Mouse (Mus musculus) lung, embryonic 16.5 days (tissue): ENCODE data around the gene Micall2. TPM values are rescaled to one million over a fixed set of nuclear protein-coding genes. Genes with fewer than 3 reads are reported as not detected.

Experiments
- ATAC-seq: fragments of 200-750 bp; cut with Nextera tagmentation; 2 replicates; pipeline ENCODE4 v1.8.0; 2017; ENCODE audit warnings: low read depth, mild to moderate bottlenecking, moderate library complexity
- H3K27ac ChIP-seq: fragments of 300-500 bp; sonication (generic); 2 replicates; pipeline ENCODE4 v1.5.1; 2014; ENCODE audit warnings: mild to moderate bottlenecking, control low read depth, low read length
- H3K27me3 ChIP-seq: fragments of 300-500 bp; sonication (generic); 2 replicates; pipeline ENCODE4 v1.6.1; 2014; ENCODE audit warnings: low read depth, low read length, mixed read lengths; ENCODE audit not compliant: control insufficient read depth, insufficient read depth
- H3K36me3 ChIP-seq: fragments of 300-500 bp; sonication (generic); 2 replicates; pipeline ENCODE4 v1.6.1; 2014; ENCODE audit warnings: low read length; ENCODE audit not compliant: control insufficient read depth, insufficient read depth
- H3K4me1 ChIP-seq: fragments of 300-500 bp; sonication (generic); replicated peaks from 2 replicates; pipeline ENCODE4 v1.6.1; 2014; ENCODE audit warnings: low read length, mixed read lengths; ENCODE audit not compliant: control insufficient read depth, insufficient read depth
- H3K4me2 ChIP-seq: fragments of 300-500 bp; sonication (generic); 2 replicates; pipeline ENCODE4 v1.6.1; 2014; ENCODE audit warnings: low read depth, low read length, control low read depth
- H3K4me3 ChIP-seq: fragments of 300-500 bp; sonication (generic); 2 replicates; pipeline ENCODE4 v1.5.1; 2014; ENCODE audit warnings: mild to moderate bottlenecking, low read length, control low read depth
- H3K9ac ChIP-seq: fragments of 300-500 bp; sonication (generic); 2 replicates; pipeline ENCODE4 v1.6.1; 2014; ENCODE audit warnings: low read length, control low read depth
- H3K9me3 ChIP-seq: fragments of 300-500 bp; sonication (generic); 2 replicates; pipeline ENCODE4 v1.6.1; 2016; ENCODE audit warnings: low read length; ENCODE audit not compliant: control insufficient read depth
- WGBS: fragments of 180-500 bp; shearing (Covaris S2); extraction: QIAGEN DNeasy Blood & Tissue Kit; methylation state at CpG from one replicate; pipeline ENCODE4 v1.1.7; 2014; 5-methylcytosine and 5-hydroxymethylcytosine counted together
- polyA plus RNA-seq: library from polyadenylated mRNA; unstranded; fragments of >200 nt; fragmentation: Nextera tagmentation; extraction: Ambion mirVana; gene quantifications from 2 replicates; pipeline ENCODE4 v1.2.1, GENCODE M21; 2015

Gene Micall2
- polyA plus RNA-seq, 1 experiment from 2014 or later: 4.0 TPM

DNA sequence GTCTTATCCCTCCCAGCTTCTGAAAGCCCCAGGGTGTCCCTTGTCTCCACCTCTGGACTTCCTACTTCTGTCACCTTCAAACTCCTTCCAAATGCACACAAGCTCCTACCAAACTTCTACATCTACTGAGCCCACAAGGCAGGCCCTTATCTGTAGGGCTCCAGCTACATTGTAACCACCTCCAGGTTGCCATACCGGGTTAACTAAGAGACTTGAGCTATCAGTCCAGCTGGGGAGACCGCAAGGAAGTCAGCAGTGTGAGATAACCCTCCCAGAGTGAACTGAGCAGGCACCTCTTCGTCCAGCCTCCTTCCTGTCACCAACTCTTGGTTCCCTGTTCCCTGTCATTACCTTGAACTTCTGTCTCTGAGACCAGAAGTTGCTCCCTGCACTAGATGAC is 2.1 kb downstream of the Micall2 start:
- no peaks in the 10 kb centered on the region for H3K27me3 ChIP-seq
- 52% methylated on average over 3 of the region's 3 CpGs for WGBS
- no peaks in the 10 kb centered on the region for H3K9me3 ChIP-seq
- no peaks in the 10 kb centered on the region for H3K36me3 ChIP-seq
- no peak overlapping the region for H3K4me3 ChIP-seq
- peak overlapping the region; percentile 15; the same call in 1 of the 2 replicates for H3K27ac ChIP-seq
- ATAC-seq: no peak
- no peak overlapping the region for H3K9ac ChIP-seq
- H3K4me1 ChIP-seq: peaks cover 40% of the 10 kb centered on the region
- H3K4me2 ChIP-seq: no peak overlapping the region

DNA sequence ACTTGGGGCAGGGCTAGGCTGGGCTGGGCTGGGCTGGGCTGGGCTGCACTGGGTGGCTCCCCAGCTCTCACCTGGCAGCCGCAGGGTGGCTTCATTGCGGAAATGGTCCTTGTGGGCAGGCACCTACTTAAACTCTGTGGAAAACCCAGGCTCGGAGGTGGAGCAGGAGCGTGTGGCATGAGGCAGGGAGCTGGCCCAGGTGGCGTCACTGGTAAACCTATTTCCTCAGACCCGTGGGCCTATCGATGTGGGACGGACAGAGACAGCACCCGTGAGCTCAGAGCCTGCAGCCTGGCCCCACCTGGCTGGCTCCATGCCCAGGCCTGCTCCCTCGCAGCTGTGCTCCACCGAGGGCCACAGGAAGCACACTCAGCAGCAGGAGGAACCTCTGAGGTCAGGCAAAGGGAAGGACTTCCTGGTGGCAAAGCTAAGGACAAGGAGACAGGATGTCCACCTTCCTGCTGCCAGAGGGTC is 3.5 kb downstream of the Micall2 start:
- ATAC-seq: peak; percentile 41
- peaks cover 40% of the 10 kb centered on the region for H3K4me1 ChIP-seq
- peak overlapping the region; percentile 37 for H3K4me2 ChIP-seq
- H3K9me3 ChIP-seq: no peaks in the 10 kb centered on the region
- H3K27me3 ChIP-seq: no peaks in the 10 kb centered on the region
- WGBS: 44% methylated on average over 11 of the region's 11 CpGs
- no peak overlapping the region for H3K4me3 ChIP-seq
- H3K27ac ChIP-seq: peak overlapping the region; percentile 71
- no peaks in the 10 kb centered on the region for H3K36me3 ChIP-seq
- peak overlapping the region; percentile 36; the same call in 1 of the 2 replicates for H3K9ac ChIP-seq

DNA sequence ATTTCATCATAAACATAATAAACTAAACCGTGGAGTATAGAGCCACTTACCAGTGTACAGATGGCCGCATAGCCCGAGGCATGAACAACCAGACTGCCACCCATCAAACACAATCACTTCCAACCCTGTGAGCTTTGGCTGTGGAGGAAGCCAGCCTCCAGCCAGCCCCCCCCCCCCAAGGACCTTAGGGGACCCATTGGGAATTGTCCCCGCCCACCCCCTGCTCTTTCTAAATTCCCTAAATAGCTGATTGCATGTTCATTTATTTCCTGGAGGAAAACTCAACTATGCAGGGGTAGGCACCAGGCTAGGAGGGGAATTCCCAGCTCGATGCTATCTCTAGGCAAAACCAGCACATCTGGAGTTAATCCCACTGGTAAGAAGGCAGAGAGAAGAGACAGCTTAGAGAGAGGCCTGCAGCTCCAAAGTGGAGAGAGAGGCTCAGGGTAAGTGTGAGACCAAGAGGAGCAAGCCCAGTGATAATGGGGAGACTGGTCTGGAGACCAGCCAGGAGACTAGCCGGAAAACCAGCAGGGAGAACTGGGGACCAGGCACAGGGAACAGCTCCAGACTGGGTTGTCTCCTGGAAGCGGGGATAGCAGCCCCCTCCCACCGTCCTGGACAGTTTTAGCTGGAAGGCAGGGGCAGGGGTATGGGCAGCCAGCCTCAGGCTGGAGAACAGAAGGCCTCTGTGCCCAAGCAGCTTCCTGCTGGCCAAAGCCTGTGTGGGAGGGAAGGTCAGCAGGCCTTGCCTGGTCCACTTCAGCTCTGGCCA is 5.2 kb downstream of the Micall2 start:
- Histone ChIP-seq H3K36me3 (no peaks in the 10 kb centered on the region), H3K27ac (0 out of 2 replicates have a peak overlapping the region, but pooled peaks have one; percentile 9), H3K4me3 (no peak overlapping the region), H3K9ac (peak overlapping the region; percentile 1; the same call in 1 of the 2 replicates), H3K9me3 (no peaks in the 10 kb centered on the region), H3K4me2 (no peak overlapping the region), H3K4me1 (peaks cover 35% of the 10 kb centered on the region), H3K27me3 (no peaks in the 10 kb centered on the region)
- peak; percentile 27; the same call in 1 of the 2 replicates for ATAC-seq
- 39% methylated on average over 8 of the region's 8 CpGs for WGBS

DNA sequence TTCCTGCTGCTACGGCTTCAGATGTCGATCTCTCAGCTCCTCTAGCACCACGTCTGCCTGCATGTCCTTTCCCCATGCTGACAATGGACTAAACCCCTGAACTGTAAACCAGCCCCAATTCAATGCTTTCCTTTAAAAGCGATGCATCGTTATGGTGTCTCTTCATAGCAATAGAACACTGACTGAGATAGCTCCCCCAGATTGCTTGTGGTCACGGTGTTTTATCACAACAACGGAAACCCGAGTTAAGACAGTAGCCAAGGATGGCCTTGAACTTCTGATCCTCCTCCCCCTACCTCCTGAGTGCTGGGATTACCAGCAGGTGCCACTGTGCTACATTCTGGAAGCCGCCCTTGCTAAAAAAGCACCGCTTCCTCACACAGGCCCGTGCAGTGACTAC is 8.9 kb downstream of the Micall2 start:
- peaks cover 19% of the 10 kb centered on the region for H3K4me1 ChIP-seq
- H3K27ac ChIP-seq: no peak overlapping the region
- no peak overlapping the region for H3K4me2 ChIP-seq
- no peaks in the 10 kb centered on the region for H3K27me3 ChIP-seq
- H3K9me3 ChIP-seq: no peaks in the 10 kb centered on the region
- WGBS: 85% methylated on average over 11 of the region's 11 CpGs
- ATAC-seq: no peak
- no peaks in the 10 kb centered on the region for H3K36me3 ChIP-seq
- no peak overlapping the region for H3K4me3 ChIP-seq
- no peak overlapping the region for H3K9ac ChIP-seq

DNA sequence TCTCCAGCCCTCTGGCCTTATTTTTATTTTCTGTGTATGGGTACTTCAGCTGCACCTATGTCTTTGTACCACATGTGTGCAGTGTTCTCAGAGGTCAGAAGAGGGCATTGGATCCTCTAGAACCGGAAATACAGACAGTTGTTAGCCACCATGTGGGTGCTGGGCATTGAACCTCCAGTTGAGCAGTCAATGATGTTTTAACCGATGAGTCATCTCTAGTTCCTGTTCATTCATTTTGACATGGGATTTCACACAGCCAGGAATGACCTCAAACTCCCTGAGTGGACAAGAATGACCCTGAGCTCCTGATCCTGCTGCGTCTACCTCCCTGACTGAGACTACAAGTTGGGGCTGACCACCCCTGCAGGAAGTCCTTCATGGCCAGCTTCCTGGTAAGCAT is 9.9 kb downstream of the Micall2 start:
- no peaks in the 10 kb centered on the region for H3K9me3 ChIP-seq
- no peak for ATAC-seq
- WGBS: 77% methylated on average over 3 of the region's 3 CpGs

DNA sequence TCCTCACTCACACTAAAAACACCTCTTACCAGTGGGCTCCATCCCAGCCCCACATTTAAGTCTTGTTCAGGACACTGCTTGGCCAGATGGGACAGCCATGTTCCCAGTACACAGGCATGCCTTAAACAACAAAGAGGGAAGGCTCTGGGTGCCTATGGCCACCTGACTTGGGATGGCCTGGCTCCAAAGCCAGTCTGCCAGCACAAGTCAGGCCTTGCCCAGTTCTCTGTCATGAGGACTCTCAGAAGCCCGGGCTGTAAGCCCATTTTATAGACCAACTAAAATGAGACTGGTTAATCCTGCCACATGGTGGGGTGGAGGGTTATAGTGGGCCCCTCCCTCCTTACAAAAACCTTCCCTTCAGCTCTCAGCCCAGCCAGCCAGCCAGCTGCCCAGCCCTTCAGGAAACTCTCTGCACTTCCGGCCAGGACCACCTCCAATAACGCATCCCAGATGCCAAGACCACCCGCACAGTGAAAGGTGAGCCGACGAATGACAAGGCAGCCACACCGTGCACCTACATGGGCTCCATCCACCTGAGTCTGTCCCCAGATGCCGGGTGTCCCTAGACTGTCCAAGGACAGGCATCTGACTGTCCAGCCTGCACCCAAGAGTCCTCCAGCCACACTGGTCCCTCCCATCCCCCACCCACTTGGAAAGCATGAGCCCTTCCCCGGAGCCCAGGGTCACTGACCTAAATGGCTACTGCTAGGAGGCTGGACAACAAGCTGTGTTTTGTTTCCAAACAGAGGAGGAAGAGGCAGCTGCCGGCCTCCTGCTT is 11.6 kb downstream of the Micall2 start:
- WGBS: 31% methylated on average over 10 of the region's 10 CpGs
- H3K9me3 ChIP-seq: no peaks in the 10 kb centered on the region
- ATAC-seq: peak; percentile 50; the same call in 1 of the 2 replicates
- no peak overlapping the region for H3K4me3 ChIP-seq
- H3K27me3 ChIP-seq: no peaks in the 10 kb centered on the region
- peaks cover 7% of the 10 kb centered on the region for H3K4me1 ChIP-seq
- H3K27ac ChIP-seq: no peak overlapping the region
- no peak overlapping the region for H3K4me2 ChIP-seq
- no peaks in the 10 kb centered on the region for H3K36me3 ChIP-seq
- H3K9ac ChIP-seq: peak overlapping the region; percentile 32; the same call in 1 of the 2 replicates

More for the DNA sequence above, 9.9 kb downstream of the Micall2 start:
- no peaks in the 10 kb centered on the region for H3K36me3 ChIP-seq
- peaks cover 15% of the 10 kb centered on the region for H3K4me1 ChIP-seq
- no peak overlapping the region for H3K27ac ChIP-seq
- H3K4me3 ChIP-seq: no peak overlapping the region
- H3K4me2 ChIP-seq: no peak overlapping the region
- H3K27me3 ChIP-seq: no peaks in the 10 kb centered on the region
- no peak overlapping the region for H3K9ac ChIP-seq

DNA sequence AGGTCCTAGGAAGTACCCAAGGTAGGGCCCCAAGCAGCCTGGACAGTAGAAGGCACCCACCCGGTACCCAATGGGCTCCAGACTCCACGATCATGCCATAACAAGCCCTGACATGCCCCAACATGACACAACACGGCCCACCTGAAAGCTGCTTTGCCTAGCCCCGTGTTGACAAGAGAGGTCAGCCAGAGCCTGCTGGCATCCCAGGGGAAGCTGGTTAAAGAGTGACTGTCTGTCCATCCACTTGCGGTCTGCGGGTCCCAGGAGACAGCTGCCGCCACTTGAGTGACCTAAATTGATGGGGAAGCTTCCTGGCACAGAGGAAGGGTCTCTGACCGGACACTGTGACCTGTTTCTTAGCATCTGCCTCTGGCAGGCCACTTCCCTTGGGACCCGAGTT is 13.0 kb downstream of the Micall2 start:
- H3K36me3 ChIP-seq: no peaks in the 10 kb centered on the region
- peaks cover 11% of the 10 kb centered on the region for H3K4me1 ChIP-seq
- no peak overlapping the region for H3K4me3 ChIP-seq
- WGBS: 56% methylated on average over 9 of the region's 9 CpGs
- H3K9me3 ChIP-seq: no peaks in the 10 kb centered on the region
- H3K9ac ChIP-seq: no peak overlapping the region
- no peaks in the 10 kb centered on the region for H3K27me3 ChIP-seq
- no peak overlapping the region for H3K4me2 ChIP-seq
- ATAC-seq: no peak
- no peak overlapping the region for H3K27ac ChIP-seq

DNA sequence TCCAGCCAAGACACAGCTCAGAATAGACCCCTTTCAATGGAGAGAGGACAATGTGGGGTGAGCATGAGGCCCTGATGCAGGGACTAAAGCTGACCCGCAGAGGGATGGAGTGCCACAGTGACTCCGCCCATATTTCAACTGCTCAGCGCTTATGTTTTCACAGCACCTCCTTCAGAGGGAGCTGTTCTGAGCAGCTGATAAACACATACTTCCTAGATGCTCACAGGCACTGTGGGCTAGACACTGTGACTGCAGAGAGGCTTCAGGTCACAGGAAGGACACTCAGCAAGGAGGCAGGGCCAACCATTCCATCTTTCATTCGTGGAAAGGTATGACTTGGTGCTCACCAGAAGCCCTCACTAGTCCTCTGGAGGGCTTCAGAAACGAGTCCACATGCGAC is 13.4 kb downstream of the Micall2 start:
- Histone ChIP-seq H3K36me3 (no peaks in the 10 kb centered on the region), H3K4me2 (no peak overlapping the region), H3K27ac (no peak overlapping the region), H3K9me3 (no peaks in the 10 kb centered on the region), H3K27me3 (no peaks in the 10 kb centered on the region), H3K4me1 (peaks cover 11% of the 10 kb centered on the region), H3K4me3 (no peak overlapping the region), H3K9ac (no peak overlapping the region)
- no peak for ATAC-seq
- 54% methylated on average over 6 of the region's 6 CpGs for WGBS

DNA sequence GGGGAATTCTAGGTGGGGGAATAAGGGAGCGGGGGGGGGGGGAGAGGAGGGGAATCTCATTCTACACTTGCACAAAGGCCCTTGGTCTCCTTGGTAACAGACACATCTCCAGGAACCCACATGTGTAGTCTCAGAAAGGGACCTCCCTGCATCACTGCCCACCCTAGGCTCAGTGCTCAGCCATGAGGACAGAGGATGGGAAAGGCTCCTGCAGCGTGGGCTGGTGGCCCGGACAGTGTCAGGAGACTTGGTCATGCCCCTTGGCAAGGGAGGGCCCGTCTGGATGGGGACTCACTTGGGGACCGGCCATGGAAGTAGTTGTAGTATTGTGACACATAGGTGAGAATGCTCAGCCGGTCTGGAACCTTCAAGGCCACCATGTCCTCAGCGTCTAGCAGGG is 17.2 kb downstream of the Micall2 start:
- H3K4me1 ChIP-seq: peaks cover 4% of the 10 kb centered on the region; the same call in 1 of the 2 replicates
- no peak overlapping the region for H3K9ac ChIP-seq
- no peak overlapping the region for H3K4me2 ChIP-seq
- no peak overlapping the region for H3K4me3 ChIP-seq
- H3K27me3 ChIP-seq: no peaks in the 10 kb centered on the region
- H3K27ac ChIP-seq: no peak overlapping the region
- ATAC-seq: no peak
- no peaks in the 10 kb centered on the region for H3K36me3 ChIP-seq
- no peaks in the 10 kb centered on the region for H3K9me3 ChIP-seq
- 81% methylated on average over 6 of the region's 7 CpGs for WGBS
